ENCODE assay signal across 8 mouse cellular contexts in genomic region chr7:68275838-68276731, GRCm38 (mm10). TPM values are rescaled to one million over a fixed set of nuclear protein-coding genes. Genes with fewer than 3 reads are reported as not detected.
DNase-seq lines count a peak whose midpoint lies in the region; ATAC-seq and TF ChIP-seq lines count a peak whose summit lies in the region.

No protein-coding gene starts in this region.

- H3K4me1 ChIP-seq in heart, embryonic 14.5 days (ENCODE audit: control insufficient read depth in 2 of 2, insufficient read depth in 2 of 2, low read length in 2 of 2): peaks cover 8 to 15% of the 10 kb centered on the region in 2 experiments; a peak in 3 of 4 replicates
- peaks cover 4% of the 10 kb centered on the region; the same call in 1 of the 2 replicates for H3K4me1 ChIP-seq in intestine, embryonic 14.5 days (replicated peaks; ENCODE audit: control insufficient read depth, insufficient read depth, low read length)
- H3K4me1 ChIP-seq in liver, embryonic 15.5 days (replicated peaks): peaks cover 12% of the 10 kb centered on the region
- peaks cover 9% of the 10 kb centered on the region for H3K4me1 ChIP-seq in olfactory bulb, adult 2 months (ENCODE audit: control insufficient read depth, insufficient read depth, low read length)

- peak overlapping the region; percentile 46 to 50 for H3K4me3 ChIP-seq in heart, embryonic 14.5 days (ENCODE audit: control insufficient read depth in 1 of 2, insufficient read depth in 1 of 2, low read depth in 1 of 2, low read length in 2 of 2)
- peak overlapping the region; percentile 28 for H3K4me3 ChIP-seq in intestine, embryonic 14.5 days (ENCODE audit: low read depth, low read length)
- H3K4me3 ChIP-seq in liver, embryonic 15.5 days (replicated peaks): peak overlapping the region; percentile 49
- H3K4me3 ChIP-seq in olfactory bulb, adult 2 months (ENCODE audit: insufficient read depth, low read depth, low read length): peak overlapping the region; percentile 37

- DNase-seq in heart, postnatal 14 days: no peak
- DNase-seq in intestine, embryonic 14.5 days (ENCODE audit: low spot score): peak; percentile 63
- DNase-seq in urinary bladder, postnatal 14 days (ENCODE audit: low spot score): no peak
- DNase-seq in left cerebral cortex, adult 9 months (ENCODE audit: low spot score in 2 of 2): no peak

- ATAC-seq in heart, embryonic 14.5 days (ENCODE audit: insufficient number of reproducible peaks, insufficient read depth, low FRiP score, low read depth): no peak; the same call in 1 of the 2 replicates
- ATAC-seq in common myeloid progenitor, adult 5-6 weeks (replicated peaks; ENCODE audit: low read depth, poor library complexity, severe bottlenecking): peak; percentile 48
- no peak for ATAC-seq in intestine, embryonic 14.5 days (replicated peaks; ENCODE audit: low FRiP score, low TSS enrichment, low read depth)
- no peak for ATAC-seq in liver, embryonic 15.5 days (ENCODE audit: insufficient read depth)

- H3K27ac ChIP-seq in heart, embryonic 14.5 days (replicated peaks in 1 of 2; ENCODE audit: control insufficient read depth in 1 of 2, insufficient read depth in 1 of 2, low read depth in 2 of 2, low read length in 2 of 2): no peak overlapping the region
- H3K27ac ChIP-seq in intestine, embryonic 14.5 days (ENCODE audit: low read depth): no peak overlapping the region
- H3K27ac ChIP-seq in liver, embryonic 15.5 days (replicated peaks): no peak overlapping the region
- no peak overlapping the region for H3K27ac ChIP-seq in olfactory bulb, adult 2 months (ENCODE audit: insufficient read depth, low read depth, low read length)

- TF ChIP-seq CTCF in olfactory bulb, adult 2 months (IDR thresholded peaks at IDR 0.05; ENCODE audit: insufficient read depth, low read depth, low read length): no peak

- intact Hi-C loops in heart, postnatal 14 days (cut with DNase I): no loop called here

- H3K9ac ChIP-seq in heart, embryonic 14.5 days (ENCODE audit: low read length): peak overlapping the region; percentile 65
- H3K9ac ChIP-seq in intestine, embryonic 14.5 days (ENCODE audit: low read length): peak overlapping the region; percentile 10
- H3K9ac ChIP-seq in liver, embryonic 15.5 days: no peak overlapping the region

- no peaks in the 10 kb centered on the region for H3K36me3 ChIP-seq in heart, embryonic 14.5 days (ENCODE audit: control insufficient read depth, insufficient read depth, low read length)
- no peaks in the 10 kb centered on the region for H3K36me3 ChIP-seq in intestine, embryonic 14.5 days (ENCODE audit: control insufficient read depth, insufficient read depth, low read length)
- no peaks in the 10 kb centered on the region for H3K36me3 ChIP-seq in liver, embryonic 15.5 days (replicated peaks)

- peak overlapping the region; percentile 89 for H3K4me2 ChIP-seq in heart, embryonic 14.5 days (ENCODE audit: low read length)
- H3K4me2 ChIP-seq in intestine, embryonic 14.5 days (ENCODE audit: low read length): peak overlapping the region; percentile 77
- H3K4me2 ChIP-seq in liver, embryonic 15.5 days: peak overlapping the region; percentile 72

- 4% methylated on average over 35 of the region's 36 CpGs for WGBS in heart, embryonic 14.5 days
- 7% methylated on average over 35 of the region's 36 CpGs for WGBS in intestine, embryonic 14.5 days
- 13% methylated on average over 36 of the region's 36 CpGs for WGBS in liver, embryonic 15.5 days (ENCODE audit: insufficient replicate concordance)
- 18% methylated on average over 36 of the region's 36 CpGs for WGBS in olfactory bulb, adult 2 months

- peaks cover 15% of the 10 kb centered on the region for H3K27me3 ChIP-seq in heart, embryonic 14.5 days (ENCODE audit: control insufficient read depth, insufficient read depth, low read length)
- H3K27me3 ChIP-seq in intestine, embryonic 14.5 days (replicated peaks; ENCODE audit: control insufficient read depth, insufficient read depth, low read length): peaks cover 18% of the 10 kb centered on the region
- peaks cover 9% of the 10 kb centered on the region; the same call in 1 of the 2 replicates for H3K27me3 ChIP-seq in liver, embryonic 15.5 days

- no peak for TF ChIP-seq POLR2A in olfactory bulb, adult 2 months (IDR thresholded peaks at IDR 0.05; ENCODE audit: insufficient read depth, low read depth, low read length)

- no peaks in the 10 kb centered on the region for H3K9me3 ChIP-seq in heart, embryonic 14.5 days (ENCODE audit: control insufficient read depth, low read length)
- H3K9me3 ChIP-seq in intestine, embryonic 14.5 days (ENCODE audit: control insufficient read depth, low read length): no peaks in the 10 kb centered on the region
- H3K9me3 ChIP-seq in liver, embryonic 15.5 days (replicated peaks): no peaks in the 10 kb centered on the region

RNA-seq across cellular contexts. Expression of gene Fam169b, which starts 2.4 kb away (rescaled TPM):
- 0.05 and 0.57 TPM in 2 replicates for polyA plus RNA-seq in heart, embryonic 14.5 days (2014; fragmentation: Nextera tagmentation; extraction: Ambion mirVana)
- 1 to 10 TPM in 1 of 2 experiments, under 1 TPM in 1; 0.38 to 1.2 TPM for total RNA-seq in heart, postnatal 14 days (2021)
- total RNA-seq in common myeloid progenitor, adult 5-6 weeks (2017): 0.55 TPM in 1 of 2 replicates, not detected in the other
- 0.12 and 0.43 TPM in 2 replicates for polyA plus RNA-seq in intestine, embryonic 14.5 days (2014; fragmentation: Nextera tagmentation; extraction: Ambion mirVana)
- 0.48 and 0.53 TPM in 2 replicates for polyA plus RNA-seq in liver, embryonic 15.5 days (2015; fragmentation: Nextera tagmentation; extraction: Ambion mirVana)
- 149 TPM in 1 of 2 replicates, not detected in the other for polyA plus RNA-seq in olfactory bulb, adult 2 months (2012; ENCODE audit: insufficient read depth, insufficient read length, low replicate concordance, missing spikeins)

RNA-seq across cellular contexts. Expression of gene Pgpep1l, which starts 12.1 kb away (rescaled TPM):
- polyA plus RNA-seq in heart, embryonic 14.5 days (2014; fragmentation: Nextera tagmentation; extraction: Ambion mirVana): 0.42 TPM in 2 replicates
- total RNA-seq in heart, postnatal 14 days (2021): under 1 TPM in 1 of 2 experiments, not detected in 1; 0.39 TPM
- total RNA-seq in common myeloid progenitor, adult 5-6 weeks (2017): not detected in 2 replicates
- not detected in 2 replicates for polyA plus RNA-seq in intestine, embryonic 14.5 days (2014; fragmentation: Nextera tagmentation; extraction: Ambion mirVana)
- polyA plus RNA-seq in liver, embryonic 15.5 days (2015; fragmentation: Nextera tagmentation; extraction: Ambion mirVana): not detected in 2 replicates
- polyA plus RNA-seq in olfactory bulb, adult 2 months (2012; ENCODE audit: insufficient read depth, insufficient read length, low replicate concordance, missing spikeins): not detected in 2 replicates

Comparison
In these comparisons a context has a peak if more than half of its experiments do, and no peak if none do; other contexts are left out.
1. RNA of gene Fam169b, which starts 2.4 kb away (polyA plus RNA-seq): 149 TPM in olfactory bulb, adult 2 months; 0.48 to 0.53 TPM in liver, embryonic 15.5 days, 0.12 to 0.43 TPM in intestine, embryonic 14.5 days and 0.05 to 0.57 TPM in heart, embryonic 14.5 days; every median in the first group is over 10 times any median in the second.
2. Peak in every context shown above with its lines, with median percentiles within 50 percentile points of each other: H3K4me2 ChIP-seq and H3K4me3 ChIP-seq.